Mouse (Mus musculus) liver, embryonic 16.5 days (tissue): ENCODE measurements around the gene Tyw1. TPM values are rescaled to one million over a fixed set of nuclear protein-coding genes. Genes with fewer than 3 reads are reported as not detected.

ENCODE experiments used
- ATAC-seq: fragments of 200-750 bp; cut with Nextera tagmentation; 2 replicates; pipeline ENCODE4 v1.8.0; 2017; ENCODE audit warnings: low read depth, mild to moderate bottlenecking, moderate number of reproducible peaks, moderate library complexity
- H3K27ac ChIP-seq: fragments of 300-500 bp; sonication (generic); 2 replicates; pipeline ENCODE4 v1.5.1; 2014; ENCODE audit warnings: mild to moderate bottlenecking, low read length
- H3K27me3 ChIP-seq: fragments of 300-500 bp; sonication (generic); 2 replicates; pipeline ENCODE4 v1.6.1; 2014; ENCODE audit warnings: low read depth, low read length, mixed read lengths; ENCODE audit not compliant: control insufficient read depth, insufficient read depth
- H3K36me3 ChIP-seq: fragments of 300-500 bp; sonication (generic); 2 replicates; pipeline ENCODE4 v1.6.1; 2014; ENCODE audit warnings: mild to moderate bottlenecking; ENCODE audit not compliant: control insufficient read depth, insufficient read depth
- H3K4me1 ChIP-seq: fragments of 300-500 bp; sonication (generic); 2 replicates; pipeline ENCODE4 v1.6.1; 2014; ENCODE audit warnings: low read depth, low read length, mixed read lengths; ENCODE audit not compliant: control insufficient read depth
- H3K4me2 ChIP-seq: fragments of 300-500 bp; sonication (generic); 2 replicates; pipeline ENCODE4 v1.6.1; 2014; ENCODE audit warnings: low read depth, low read length, mixed read lengths
- H3K4me3 ChIP-seq: fragments of 300-500 bp; sonication (generic); 2 replicates; pipeline ENCODE4 v1.5.1; 2014; ENCODE audit warnings: low read depth, mild to moderate bottlenecking, low read length
- H3K9ac ChIP-seq: fragments of 300-500 bp; sonication (generic); 2 replicates; pipeline ENCODE4 v1.6.1; 2014; ENCODE audit warnings: low read depth, low read length
- H3K9me3 ChIP-seq: fragments of 300-500 bp; sonication (generic); replicated peaks from 2 replicates; pipeline ENCODE4 v1.6.1; 2016; ENCODE audit warnings: low read length; ENCODE audit not compliant: control insufficient read depth
- WGBS: fragments of 180-500 bp; shearing (Covaris S2); extraction: QIAGEN DNeasy Blood & Tissue Kit; methylation state at CpG from one replicate; pipeline ENCODE4 v1.1.7; 2014; ENCODE audit not compliant: insufficient replicate concordance; 5-methylcytosine and 5-hydroxymethylcytosine counted together
- polyA plus RNA-seq: library from polyadenylated mRNA; unstranded; fragments of >200 nt; fragmentation: Nextera tagmentation; extraction: Ambion mirVana; gene quantifications from 2 replicates; pipeline ENCODE4 v1.2.1, GENCODE M21; 2015

Tyw1 gene
- 9.5 and 10.3 TPM in 2 replicates for polyA plus RNA-seq

DNA sequence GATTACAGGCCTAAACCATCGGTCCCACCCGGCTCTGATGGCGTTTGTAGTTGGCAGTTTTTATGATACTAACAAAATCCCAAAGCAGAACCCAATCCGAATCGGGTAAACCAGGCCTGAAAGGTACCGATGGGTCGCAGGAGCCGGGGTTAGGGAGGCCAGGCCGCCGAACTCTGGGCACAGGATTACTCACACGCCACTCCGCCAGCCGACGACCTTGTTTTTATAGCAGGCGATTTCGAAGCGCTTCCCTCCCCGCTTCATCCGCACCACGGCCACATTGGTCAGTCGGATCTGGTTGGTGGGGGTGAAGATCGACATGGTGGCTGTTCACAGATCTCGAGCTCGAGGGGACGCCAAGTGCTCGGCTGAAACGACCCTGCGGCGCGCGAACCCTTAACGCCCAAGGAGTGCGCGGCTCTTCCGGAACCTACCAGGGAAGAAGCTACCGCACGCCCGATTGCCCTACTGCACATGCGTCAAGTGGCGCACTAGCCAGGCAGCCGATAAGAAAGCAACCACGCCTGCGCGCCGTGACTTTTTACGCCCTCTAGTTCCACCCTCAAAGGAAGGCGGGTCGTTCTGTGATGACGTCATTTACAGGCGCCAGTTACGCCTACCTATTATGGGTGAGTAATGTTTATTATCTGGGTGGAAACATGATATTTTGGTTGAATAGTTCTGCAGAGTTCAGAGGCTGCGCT lies at the start of gene Tyw1, which contains the start of gene Sbds:
Gene Tyw1, plus strand, starts transcription at position 603 of the 704 bp plus-strand sequence.
Gene Sbds, minus strand, starts transcription at position 514 of the 704 bp plus-strand sequence.
- under 1% methylated on average over 52 of the region's 52 CpGs for WGBS
- peak; percentile 87 for ATAC-seq
- no peaks in the 10 kb centered on the region for H3K9me3 ChIP-seq
- H3K36me3 ChIP-seq: peaks cover 25% of the 10 kb centered on the region
- peak within 1 kb of the TSS; percentile 88 for H3K4me3 ChIP-seq
- peak within 1 kb of the TSS; percentile 98 for H3K4me2 ChIP-seq
- H3K4me1 ChIP-seq: peaks cover 23% of the 10 kb centered on the region
- H3K9ac ChIP-seq: peak within 1 kb of the TSS; percentile 86
- no peaks in the 10 kb centered on the region for H3K27me3 ChIP-seq
- H3K27ac ChIP-seq: peak within 1 kb of the TSS; percentile 95

GRCm38 (mm10) chr5:130207299-130207698 lies 48.1 kb upstream of the Tyw1 start:
- H3K36me3 ChIP-seq: peaks cover 41% of the 10 kb centered on the region
- H3K27me3 ChIP-seq: no peaks in the 10 kb centered on the region
- H3K4me2 ChIP-seq: no peak overlapping the region
- ATAC-seq: no peak
- no peak overlapping the region for H3K9ac ChIP-seq
- H3K27ac ChIP-seq: no peak overlapping the region
- H3K9me3 ChIP-seq: no peaks in the 10 kb centered on the region
- no peak overlapping the region for H3K4me3 ChIP-seq
- peaks cover 2% of the 10 kb centered on the region for H3K4me1 ChIP-seq
- 86% methylated on average over 4 of the region's 4 CpGs for WGBS

- H3K9ac ChIP-seq: no peak overlapping the region
- no peak overlapping the region for H3K4me2 ChIP-seq
- no peak overlapping the region for H3K4me3 ChIP-seq
- ATAC-seq: no peak
- H3K27me3 ChIP-seq: no peaks in the 10 kb centered on the region
- H3K4me1 ChIP-seq: no peaks in the 10 kb centered on the region
- H3K9me3 ChIP-seq: no peaks in the 10 kb centered on the region
- WGBS: 92% methylated on average over 11 of the region's 11 CpGs
- H3K36me3 ChIP-seq: peaks cover 45% of the 10 kb centered on the region
- no peak overlapping the region for H3K27ac ChIP-seq
Observed at GRCm38 (mm10) chr5:130212956-130213355, 42.5 kb upstream of the Tyw1 start.

GRCm38 (mm10) chr5:130216781-130217180 lies 38.6 kb upstream of the Tyw1 start, which contains the start of gene Tmem248:
Gene Tmem248 (plus strand): TSS chr5:130217081.
- no peak for ATAC-seq
- Histone ChIP-seq H3K27ac (no peak within 1 kb of the TSS), H3K9ac (no peak within 1 kb of the TSS), H3K4me2 (no peak within 1 kb of the TSS), H3K27me3 (no peaks in the 10 kb centered on the region), H3K9me3 (no peaks in the 10 kb centered on the region), H3K4me3 (no peak within 1 kb of the TSS), H3K36me3 (peaks cover 16% of the 10 kb centered on the region), H3K4me1 (peaks cover 9% of the 10 kb centered on the region)
- WGBS: 74% methylated on average over 7 of the region's 7 CpGs

- no peak for ATAC-seq
- H3K36me3 ChIP-seq: peaks cover 11% of the 10 kb centered on the region
- 81% methylated on average over 4 of the region's 4 CpGs for WGBS
- no peak overlapping the region for H3K4me3 ChIP-seq
- H3K4me2 ChIP-seq: no peak overlapping the region
- no peak overlapping the region for H3K27ac ChIP-seq
- H3K27me3 ChIP-seq: no peaks in the 10 kb centered on the region
- no peak overlapping the region for H3K9ac ChIP-seq
- H3K9me3 ChIP-seq: no peaks in the 10 kb centered on the region
- peaks cover 9% of the 10 kb centered on the region for H3K4me1 ChIP-seq
Observed at GRCm38 (mm10) chr5:130217406-130217805, 38.0 kb upstream of the Tyw1 start.

- Histone ChIP-seq H3K9me3 (no peaks in the 10 kb centered on the region), H3K4me3 (no peak overlapping the region), H3K36me3 (peaks cover 6% of the 10 kb centered on the region), H3K27me3 (no peaks in the 10 kb centered on the region), H3K9ac (no peak overlapping the region), H3K4me1 (peaks cover 12% of the 10 kb centered on the region), H3K27ac (no peak overlapping the region), H3K4me2 (no peak overlapping the region)
- 83% methylated on average over 5 of the region's 5 CpGs for WGBS
- ATAC-seq: no peak
Observed at GRCm38 (mm10) chr5:130218336-130218735, 37.1 kb upstream of the Tyw1 start.

DNA sequence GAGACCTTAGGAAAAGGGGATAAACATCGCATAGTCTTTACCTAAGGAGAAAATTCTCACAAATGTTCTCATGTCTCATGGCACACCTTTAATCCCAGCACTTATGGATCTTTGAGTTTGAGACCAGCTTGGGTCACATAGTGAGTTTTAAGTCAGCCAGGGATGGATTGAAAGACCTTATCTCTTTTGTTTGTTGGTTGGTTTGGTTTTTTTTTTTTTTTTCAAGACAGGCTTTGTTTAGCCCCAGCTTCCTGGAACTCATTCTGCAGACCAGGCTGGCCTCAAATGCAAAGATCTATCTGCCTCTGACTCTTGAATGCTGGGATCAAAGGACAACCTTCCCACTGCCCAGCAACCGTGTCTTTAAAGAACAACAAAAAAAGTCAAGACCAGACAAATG lies 34.1 kb upstream of the Tyw1 start:
- Histone ChIP-seq H3K27me3 (no peaks in the 10 kb centered on the region), H3K9me3 (no peaks in the 10 kb centered on the region), H3K4me3 (peak overlapping the region; percentile 99), H3K9ac (peak overlapping the region; percentile 99), H3K36me3 (no peaks in the 10 kb centered on the region), H3K4me1 (peaks cover 24% of the 10 kb centered on the region), H3K27ac (peak overlapping the region; percentile 86), H3K4me2 (peak overlapping the region; percentile 93)
- WGBS: 45% methylated on average over 2 of the region's 2 CpGs
- no peak for ATAC-seq

- Histone ChIP-seq H3K4me2 (peak overlapping the region; percentile 93), H3K4me1 (peaks cover 24% of the 10 kb centered on the region), H3K36me3 (no peaks in the 10 kb centered on the region), H3K4me3 (peak overlapping the region; percentile 99), H3K27ac (peak overlapping the region; percentile 86), H3K27me3 (no peaks in the 10 kb centered on the region), H3K9me3 (no peaks in the 10 kb centered on the region), H3K9ac (peak overlapping the region; percentile 99)
- peak; percentile 17; the same call in 1 of the 2 replicates for ATAC-seq
- 4% methylated on average over 10 of the region's 10 CpGs for WGBS
Observed at GRCm38 (mm10) chr5:130221760-130222145, 33.7 kb upstream of the Tyw1 start.
